Comparison of ENCODE assay signal across 7 mouse cellular contexts in genomic region chr5:24424861-24425411, GRCm38 (mm10). TPM values are rescaled to one million over a fixed set of nuclear protein-coding genes. Genes with fewer than 3 reads are reported as not detected.
DNase-seq lines count a peak whose midpoint lies in the region; ATAC-seq lines count a peak whose summit lies in the region.

No protein-coding gene starts in this region.

- no peaks in the 10 kb centered on the region for H3K27me3 ChIP-seq in intestine, embryonic 14.5 days (replicated peaks; ENCODE audit: control insufficient read depth, insufficient read depth, low read length)
- H3K27me3 ChIP-seq in limb, embryonic 12.5 days: no peaks in the 10 kb centered on the region
- H3K27me3 ChIP-seq in midbrain, embryonic 14.5 days (ENCODE audit: control insufficient read depth, insufficient read depth, low read length): no peaks in the 10 kb centered on the region

- WGBS in intestine, embryonic 14.5 days: under 1% methylated on average over 55 of the region's 60 CpGs
- under 1% methylated on average over 60 of the region's 60 CpGs for WGBS in limb, embryonic 12.5 days
- under 1% methylated on average over 58 of the region's 60 CpGs for WGBS in midbrain, embryonic 14.5 days

- DNase-seq in cerebellum, postnatal 36 days: peak; percentile 67 to 79
- DNase-seq in gastrocnemius, postnatal 25 days: peak; percentile 91
- peak; percentile 90 for DNase-seq in intestine, embryonic 14.5 days (ENCODE audit: low spot score)
- peak; percentile 94 for DNase-seq in midbrain, embryonic 14.5 days
- DNase-seq in spleen, adult 18-20 months: peak; percentile 74 to 83

- no peaks in the 10 kb centered on the region for H3K9me3 ChIP-seq in intestine, embryonic 14.5 days (ENCODE audit: control insufficient read depth, low read length)
- no peaks in the 10 kb centered on the region for H3K9me3 ChIP-seq in limb, embryonic 12.5 days
- no peaks in the 10 kb centered on the region for H3K9me3 ChIP-seq in midbrain, embryonic 14.5 days (ENCODE audit: control insufficient read depth, low read length)

- H3K4me1 ChIP-seq in intestine, embryonic 14.5 days (replicated peaks; ENCODE audit: control insufficient read depth, insufficient read depth, low read length): peaks cover 38% of the 10 kb centered on the region
- H3K4me1 ChIP-seq in limb, embryonic 12.5 days (replicated peaks): peaks cover 55% of the 10 kb centered on the region
- H3K4me1 ChIP-seq in midbrain, embryonic 14.5 days (ENCODE audit: control insufficient read depth, insufficient read depth, low read length): peaks cover 40% of the 10 kb centered on the region

- peaks cover 24% of the 10 kb centered on the region for H3K36me3 ChIP-seq in intestine, embryonic 14.5 days (ENCODE audit: control insufficient read depth, insufficient read depth, low read length)
- peaks cover 24% of the 10 kb centered on the region for H3K36me3 ChIP-seq in limb, embryonic 12.5 days
- peaks cover 16% of the 10 kb centered on the region for H3K36me3 ChIP-seq in midbrain, embryonic 14.5 days (ENCODE audit: control insufficient read depth, insufficient read depth, low read length)

- peak overlapping the region; percentile 93 for H3K27ac ChIP-seq in intestine, embryonic 14.5 days (ENCODE audit: low read depth)
- peak overlapping the region; percentile 94 for H3K27ac ChIP-seq in limb, embryonic 12.5 days
- H3K27ac ChIP-seq in midbrain, embryonic 14.5 days (replicated peaks; ENCODE audit: low read depth, low read length): peak overlapping the region; percentile 57

- peak overlapping the region; percentile 58 for H3K9ac ChIP-seq in intestine, embryonic 14.5 days (ENCODE audit: low read length)
- H3K9ac ChIP-seq in limb, embryonic 12.5 days (replicated peaks): peak overlapping the region; percentile 67
- peak overlapping the region; percentile 57; the same call in 1 of the 2 replicates for H3K9ac ChIP-seq in midbrain, embryonic 14.5 days (replicated peaks; ENCODE audit: low read length)

- H3K4me3 ChIP-seq in intestine, embryonic 14.5 days (ENCODE audit: low read depth, low read length): peak overlapping the region; percentile 70
- peak overlapping the region; percentile 59 for H3K4me3 ChIP-seq in limb, embryonic 12.5 days (replicated peaks)
- peak overlapping the region; percentile 44 for H3K4me3 ChIP-seq in midbrain, embryonic 14.5 days (replicated peaks; ENCODE audit: low read depth, low read length)

- peak; percentile 41 for ATAC-seq in activated CD4-positive, CD25-positive, alpha-beta regulatory T cell, adult 4 months
- ATAC-seq in intestine, embryonic 14.5 days (replicated peaks; ENCODE audit: low FRiP score, low TSS enrichment, low read depth): no peak; the same call in 1 of the 2 replicates
- no peak for ATAC-seq in limb, embryonic 12.5 days (ENCODE audit: insufficient number of reproducible peaks, insufficient read depth, low FRiP score, low TSS enrichment, low read depth)
- ATAC-seq in midbrain, embryonic 14.5 days (ENCODE audit: low FRiP score, low TSS enrichment): 0 out of 2 replicates have a peak, but pooled peaks have one; percentile 26

- peak overlapping the region; percentile 88 for H3K4me2 ChIP-seq in intestine, embryonic 14.5 days (ENCODE audit: low read length)
- H3K4me2 ChIP-seq in limb, embryonic 12.5 days: peak overlapping the region; percentile 81
- H3K4me2 ChIP-seq in midbrain, embryonic 14.5 days (ENCODE audit: low read length): peak overlapping the region; percentile 96

RNA-seq across cellular contexts. Expression of gene Slc4a2, which starts 1.3 kb away (rescaled TPM):
- polyA plus RNA-seq in activated CD4-positive, CD25-positive, alpha-beta regulatory T cell, adult 4 months (2017; shearing (Covaris generic)): 10 to 100 TPM; 12.2 to 13.3 TPM
- total RNA-seq in gastrocnemius, postnatal 25 days (2021): 10 to 100 TPM; 17.9 to 19.9 TPM
- polyA plus RNA-seq in intestine, embryonic 14.5 days (2014; fragmentation: Nextera tagmentation; extraction: Ambion mirVana): 32.7 and 35.7 TPM in 2 replicates
- 47.1 and 50.2 TPM in 2 replicates for polyA plus RNA-seq in limb, embryonic 12.5 days (2016; fragmentation: Nextera tagmentation; extraction: Ambion mirVana)
- 14.8 TPM in 2 replicates for polyA plus RNA-seq in midbrain, embryonic 14.5 days (2014; fragmentation: Nextera tagmentation; extraction: Ambion mirVana)

RNA-seq across cellular contexts. Expression of gene Cdk5, which starts 1.6 kb away (rescaled TPM):
- 10 to 100 TPM; 54.8 to 58.3 TPM for polyA plus RNA-seq in activated CD4-positive, CD25-positive, alpha-beta regulatory T cell, adult 4 months (2017; shearing (Covaris generic))
- 10 to 100 TPM; 11.7 to 13.7 TPM for total RNA-seq in gastrocnemius, postnatal 25 days (2021)
- 41.2 and 47.4 TPM in 2 replicates for polyA plus RNA-seq in intestine, embryonic 14.5 days (2014; fragmentation: Nextera tagmentation; extraction: Ambion mirVana)
- polyA plus RNA-seq in limb, embryonic 12.5 days (2016; fragmentation: Nextera tagmentation; extraction: Ambion mirVana): 53.8 and 54.5 TPM in 2 replicates
- polyA plus RNA-seq in midbrain, embryonic 14.5 days (2014; fragmentation: Nextera tagmentation; extraction: Ambion mirVana): 110 and 136 TPM in 2 replicates

RNA-seq across cellular contexts. Expression of gene Asic3, which starts 11.7 kb away (rescaled TPM):
- polyA plus RNA-seq in activated CD4-positive, CD25-positive, alpha-beta regulatory T cell, adult 4 months (2017; shearing (Covaris generic)): under 1 TPM in 1 of 2 experiments, not detected in 1; 0.85 TPM
- total RNA-seq in gastrocnemius, postnatal 25 days (2021): under 1 TPM in 1 of 2 experiments, not detected in 1; 0.19 TPM
- polyA plus RNA-seq in intestine, embryonic 14.5 days (2014; fragmentation: Nextera tagmentation; extraction: Ambion mirVana): not detected in 2 replicates
- polyA plus RNA-seq in limb, embryonic 12.5 days (2016; fragmentation: Nextera tagmentation; extraction: Ambion mirVana): 1.2 and 1.7 TPM in 2 replicates
- not detected in 2 replicates for polyA plus RNA-seq in midbrain, embryonic 14.5 days (2014; fragmentation: Nextera tagmentation; extraction: Ambion mirVana)

RNA-seq across cellular contexts. Expression of gene Fastk, which starts 20.2 kb away (rescaled TPM):
- polyA plus RNA-seq in activated CD4-positive, CD25-positive, alpha-beta regulatory T cell, adult 4 months (2017; shearing (Covaris generic)): 10 to 100 TPM; 34.9 to 49.5 TPM
- 100 to 1,000 TPM; 169 to 176 TPM for total RNA-seq in gastrocnemius, postnatal 25 days (2021)
- polyA plus RNA-seq in intestine, embryonic 14.5 days (2014; fragmentation: Nextera tagmentation; extraction: Ambion mirVana): 105 and 107 TPM in 2 replicates
- polyA plus RNA-seq in limb, embryonic 12.5 days (2016; fragmentation: Nextera tagmentation; extraction: Ambion mirVana): 105 TPM in 2 replicates
- polyA plus RNA-seq in midbrain, embryonic 14.5 days (2014; fragmentation: Nextera tagmentation; extraction: Ambion mirVana): 91.8 and 105 TPM in 2 replicates

RNA-seq across cellular contexts. Expression of gene Tmub1, which starts 22.7 kb away (rescaled TPM):
- polyA plus RNA-seq in activated CD4-positive, CD25-positive, alpha-beta regulatory T cell, adult 4 months (2017; shearing (Covaris generic)): 10 to 100 TPM; 51.1 to 65.5 TPM
- total RNA-seq in gastrocnemius, postnatal 25 days (2021): 10 to 100 TPM; 17.2 to 18.9 TPM
- polyA plus RNA-seq in intestine, embryonic 14.5 days (2014; fragmentation: Nextera tagmentation; extraction: Ambion mirVana): 22.7 and 22.9 TPM in 2 replicates
- polyA plus RNA-seq in limb, embryonic 12.5 days (2016; fragmentation: Nextera tagmentation; extraction: Ambion mirVana): 21.0 and 21.8 TPM in 2 replicates
- 51.0 and 64.1 TPM in 2 replicates for polyA plus RNA-seq in midbrain, embryonic 14.5 days (2014; fragmentation: Nextera tagmentation; extraction: Ambion mirVana)

Comparison
In these comparisons a context has a peak if more than half of its experiments do, and no peak if none do; other contexts are left out.
1. ATAC-seq: peak in activated CD4-positive, CD25-positive, alpha-beta regulatory T cell, adult 4 months (single experiment) and midbrain, embryonic 14.5 days (single experiment); none in intestine, embryonic 14.5 days (single experiment) and limb, embryonic 12.5 days (single experiment).
2. Peak in every context shown above with its lines, with median percentiles within 50 percentile points of each other: DNase-seq, H3K27ac ChIP-seq, H3K4me2 ChIP-seq, H3K4me3 ChIP-seq and H3K9ac ChIP-seq.